Mouse (Mus musculus): ENCODE results near the gene Sc5d. TPM values are rescaled to one million over a fixed set of nuclear protein-coding genes. Genes with fewer than 3 reads are reported as not detected.

Gene Sc5d
- total RNA-seq (2015) (25.7 and 27.8 TPM in 2 replicates), total RNA-seq (2017) (41.6 and 58.6 TPM in 2 replicates)

- ATAC-seq (ENCODE audit: poor library complexity, severe bottlenecking) = peak; percentile 100
Observed at GRCm38 (mm10) chr9:42264145-42264544, at the start of gene Sc5d. Sc5d (minus strand) TSS chr9:42264256.

GRCm38 (mm10) chr9:42311311-42311710 lies 47.3 kb upstream of the Sc5d start:
- ATAC-seq (ENCODE audit: poor library complexity, severe bottlenecking) = no peak

DNA sequence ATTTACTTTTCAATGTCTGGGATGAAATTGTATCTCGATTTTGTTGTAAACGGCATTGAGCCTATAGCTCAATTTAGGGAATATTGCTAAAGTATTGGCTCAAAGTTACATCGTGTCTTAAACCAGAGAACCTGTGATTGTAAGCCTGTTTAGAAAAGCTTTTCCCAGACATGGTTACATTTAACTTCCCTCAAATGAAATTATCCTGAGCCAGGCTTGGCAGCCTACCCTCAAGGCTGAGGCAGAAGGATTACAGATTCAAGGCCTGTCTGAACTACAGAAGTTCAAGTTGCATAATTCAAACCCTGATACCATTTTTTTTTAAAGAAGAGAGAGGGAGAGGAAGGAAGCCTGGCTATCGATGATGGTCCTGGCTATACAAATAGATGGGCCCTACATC lies 39.8 kb upstream of the Sc5d start:
- no peak for ATAC-seq (ENCODE audit: poor library complexity, severe bottlenecking)

DNA sequence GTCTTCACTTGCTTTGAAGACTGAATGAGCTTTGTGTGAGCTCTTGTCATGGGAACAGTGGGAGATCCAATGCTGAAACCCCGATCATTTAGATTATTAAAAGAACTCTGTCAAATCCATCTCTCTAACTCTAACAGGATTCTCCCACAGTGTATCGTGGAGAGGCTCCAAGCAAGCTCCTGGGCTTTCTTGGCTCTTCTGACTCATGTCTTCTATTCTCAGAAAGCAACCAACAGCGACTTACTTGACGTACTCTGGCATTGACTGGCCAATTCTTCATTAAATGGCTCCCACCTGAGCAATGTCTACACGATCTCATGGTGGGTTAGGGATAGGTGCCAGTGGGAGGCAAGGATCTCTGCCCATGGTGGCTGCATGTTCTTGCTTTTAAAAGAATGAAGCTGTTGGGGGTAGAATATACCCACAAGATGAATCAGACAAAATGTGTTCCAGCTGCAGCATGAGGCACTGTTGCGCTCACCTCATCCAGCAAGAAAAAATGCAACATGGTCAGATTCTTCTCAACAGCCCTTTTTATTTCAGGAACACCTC lies 37.1 kb upstream of the Sc5d start:
- no peak for ATAC-seq (ENCODE audit: poor library complexity, severe bottlenecking)

DNA sequence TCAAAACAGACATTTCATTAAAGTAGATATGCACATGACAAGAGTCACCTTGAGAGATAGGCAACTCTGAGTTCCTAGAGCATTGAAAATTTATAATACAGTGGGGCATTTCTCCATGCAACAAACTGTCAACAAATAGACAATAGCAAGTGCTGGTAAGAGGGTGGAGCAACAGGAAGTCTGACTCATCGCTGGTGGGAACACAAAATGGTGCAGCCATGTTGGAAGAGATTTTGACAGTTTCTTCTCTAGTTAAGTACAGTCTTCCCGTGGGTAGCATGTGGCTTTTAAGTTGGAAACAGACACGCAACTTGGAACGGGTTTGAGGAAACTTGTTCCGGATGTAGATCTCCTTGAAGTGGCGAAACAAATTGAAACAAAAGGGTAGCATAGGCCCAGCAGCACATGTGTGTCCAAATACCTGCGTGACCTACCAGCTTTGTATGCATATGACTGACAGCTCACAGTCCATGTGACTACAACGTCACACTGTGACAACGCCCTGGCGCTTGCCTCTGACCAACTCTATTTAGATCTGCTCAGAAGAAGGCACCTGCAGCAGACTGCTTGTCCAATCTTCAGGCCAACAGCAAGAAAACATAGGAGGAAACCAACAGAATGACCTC lies 32.4 kb upstream of the Sc5d start:
- peak; percentile 89 for ATAC-seq (ENCODE audit: poor library complexity, severe bottlenecking)

DNA sequence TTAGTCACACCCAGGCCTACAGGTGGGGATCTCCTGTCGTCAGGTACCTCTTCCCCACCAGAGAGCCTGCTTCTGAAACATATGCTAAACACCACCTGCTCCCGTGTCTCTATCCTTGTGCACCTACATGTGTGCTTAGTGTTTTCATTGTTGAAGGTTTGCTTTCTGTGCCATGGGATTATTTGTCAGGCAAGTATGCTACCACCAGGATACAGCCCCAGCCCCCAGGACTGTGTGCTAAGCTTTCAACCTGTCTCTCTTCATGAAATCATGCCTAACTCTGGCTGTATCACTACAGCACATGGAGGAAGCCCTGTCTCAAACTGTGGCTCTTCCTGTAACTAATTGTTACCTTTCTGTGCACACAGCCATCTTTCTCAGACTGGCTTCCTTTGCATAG lies 30.1 kb upstream of the Sc5d start:
- ATAC-seq (ENCODE audit: poor library complexity, severe bottlenecking) = no peak

- no peak for ATAC-seq (ENCODE audit: poor library complexity, severe bottlenecking)
Observed at GRCm38 (mm10) chr9:42293596-42293995, 29.5 kb upstream of the Sc5d start.

DNA sequence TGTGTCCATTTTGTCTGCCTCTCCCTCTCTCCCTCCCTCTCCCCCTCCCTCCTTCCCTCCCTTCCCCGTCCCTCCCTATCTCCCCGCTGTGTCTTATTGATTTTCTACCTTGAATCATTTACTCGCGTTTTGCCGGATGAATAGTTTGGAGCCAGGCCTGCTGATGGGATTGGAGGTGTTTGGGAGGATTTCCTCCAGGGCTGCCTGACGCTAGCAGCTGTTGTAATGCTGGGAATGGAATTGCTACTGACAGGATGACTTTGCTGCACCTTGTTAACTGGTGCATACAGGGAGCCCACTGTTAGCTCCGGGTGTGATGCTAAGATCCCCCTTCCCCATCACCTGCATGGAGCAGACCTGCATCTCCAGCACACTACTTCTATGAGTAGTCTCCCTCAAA lies 29.0 kb upstream of the Sc5d start:
- ATAC-seq (ENCODE audit: poor library complexity, severe bottlenecking) = no peak

GRCm38 (mm10) chr9:42279676-42280075 lies 15.6 kb upstream of the Sc5d start:
- ATAC-seq (ENCODE audit: poor library complexity, severe bottlenecking) = peak; percentile 77

DNA sequence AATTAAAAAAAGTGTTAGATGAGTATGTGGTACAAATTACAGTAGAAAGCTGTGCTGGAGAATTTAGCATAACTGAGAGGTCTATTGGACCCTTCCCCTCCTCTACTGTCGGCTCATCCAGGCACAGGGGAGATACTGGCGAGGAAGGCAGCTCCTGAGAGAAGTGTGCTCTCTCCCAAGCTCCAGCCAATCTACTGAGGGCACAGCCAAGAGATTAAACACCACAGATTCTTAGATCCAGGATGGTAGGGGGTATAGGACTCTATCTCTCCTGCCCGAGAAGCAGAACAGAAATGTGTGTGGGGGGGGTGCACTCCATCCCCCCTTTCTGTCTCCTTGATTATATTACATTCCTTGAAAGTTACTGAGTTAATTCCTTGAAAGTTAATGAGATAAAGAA lies 14.0 kb upstream of the Sc5d start:
- no peak for ATAC-seq (ENCODE audit: poor library complexity, severe bottlenecking)

DNA sequence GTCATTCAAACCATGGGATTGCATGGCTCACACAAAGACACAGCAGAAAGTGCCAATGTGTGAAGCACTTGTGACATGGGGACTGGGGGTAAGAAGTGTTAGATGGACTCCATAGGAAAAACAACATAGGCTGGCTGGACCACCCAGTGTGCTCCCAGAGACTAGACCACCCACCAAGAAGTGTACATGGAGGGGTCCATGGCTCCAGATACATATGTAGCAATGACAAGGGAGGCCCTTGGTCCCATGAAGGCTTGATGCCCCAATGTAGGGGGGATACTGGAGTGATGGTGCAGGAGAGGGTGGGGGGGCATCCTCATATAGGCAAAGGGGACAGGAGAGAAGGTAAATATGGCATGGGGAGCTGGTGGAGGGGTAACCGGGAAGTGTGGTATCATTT lies 13.6 kb upstream of the Sc5d start:
- ATAC-seq (ENCODE audit: poor library complexity, severe bottlenecking) = no peak

GRCm38 (mm10) chr9:42277162-42277561 lies 13.1 kb upstream of the Sc5d start:
- ATAC-seq (ENCODE audit: poor library complexity, severe bottlenecking) = no peak

- ATAC-seq (ENCODE audit: poor library complexity, severe bottlenecking) = no peak
Observed at GRCm38 (mm10) chr9:42275761-42276145, 11.7 kb upstream of the Sc5d start.

DNA sequence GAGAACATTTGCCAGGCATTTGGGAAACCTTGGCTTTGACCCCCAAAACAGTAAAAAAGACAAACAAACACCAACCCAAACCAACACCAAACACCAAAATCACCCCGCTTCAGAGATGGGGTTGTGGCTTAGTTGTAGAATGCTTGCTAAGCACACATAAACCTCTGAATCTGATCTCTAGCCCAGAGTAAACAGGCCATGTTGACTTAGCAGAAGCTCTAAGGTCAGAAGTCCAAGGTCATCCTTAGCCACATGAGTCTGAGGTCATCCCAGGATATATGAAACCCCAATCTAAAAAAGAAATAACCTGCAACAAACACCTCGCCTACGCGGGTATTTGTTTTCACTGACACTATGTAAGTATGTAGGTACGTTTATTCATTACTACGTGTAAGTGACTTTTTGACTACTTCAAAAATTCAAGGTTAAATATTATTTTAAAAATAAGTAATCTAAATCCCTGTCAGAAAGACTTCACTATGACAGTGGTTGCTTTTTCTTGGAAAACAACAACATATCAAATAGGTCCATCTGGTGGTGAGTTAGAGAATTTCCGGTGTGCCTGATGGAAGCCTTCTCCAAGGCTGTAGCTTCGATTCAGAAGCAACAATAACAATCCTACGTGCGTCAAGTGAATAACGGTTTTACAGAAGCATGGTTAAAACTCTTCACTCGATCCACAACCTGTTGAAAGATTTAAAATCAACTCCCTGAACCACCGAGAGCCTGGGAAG lies 11.1 kb upstream of the Sc5d start:
- no peak for ATAC-seq (ENCODE audit: poor library complexity, severe bottlenecking)

GRCm38 (mm10) chr9:42273682-42274296 lies 9.7 kb upstream of the Sc5d start:
- ATAC-seq (ENCODE audit: poor library complexity, severe bottlenecking) = no peak

DNA sequence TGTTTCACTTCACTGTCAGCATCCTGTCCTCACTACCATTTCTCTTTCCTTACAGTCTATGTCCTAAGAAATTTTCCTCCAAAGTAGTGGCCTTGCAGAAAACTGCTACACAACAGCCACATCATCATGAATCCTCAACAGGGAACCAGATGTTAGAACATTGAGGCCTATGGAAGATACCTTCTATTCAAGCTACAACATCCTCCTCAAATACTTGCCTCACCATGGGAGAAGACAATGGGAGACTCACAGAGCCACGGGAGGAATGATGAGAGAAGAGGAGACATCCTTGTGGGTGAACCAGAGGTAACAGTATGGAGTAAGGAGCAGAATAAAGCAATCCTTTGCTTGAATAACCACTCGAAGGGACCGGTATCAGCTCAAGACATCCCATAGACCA lies 9.1 kb upstream of the Sc5d start:
- ATAC-seq (ENCODE audit: poor library complexity, severe bottlenecking) = no peak

DNA sequence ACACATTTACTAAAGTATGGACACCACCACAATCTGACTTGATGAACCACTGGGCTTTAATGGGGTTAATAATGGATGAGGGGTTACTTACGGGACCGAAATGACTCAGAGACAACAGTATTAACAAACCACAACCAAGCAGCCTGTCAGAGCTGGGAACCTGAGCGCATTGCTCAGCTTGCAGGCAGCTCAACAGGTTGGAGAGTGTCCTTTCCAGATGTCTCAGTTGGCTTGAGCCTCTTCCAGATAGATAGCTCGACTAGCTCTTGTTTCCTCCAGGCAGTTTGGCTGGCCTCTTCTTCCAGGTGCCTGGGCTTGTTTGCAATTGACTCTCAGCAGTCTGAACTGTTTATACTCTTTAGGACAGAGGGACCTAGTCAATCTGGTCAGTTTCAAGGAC lies 8.6 kb upstream of the Sc5d start:
- ATAC-seq (ENCODE audit: poor library complexity, severe bottlenecking) = no peak

- ATAC-seq (ENCODE audit: poor library complexity, severe bottlenecking) = no peak
Observed at GRCm38 (mm10) chr9:42271456-42271855, 7.4 kb upstream of the Sc5d start.

DNA sequence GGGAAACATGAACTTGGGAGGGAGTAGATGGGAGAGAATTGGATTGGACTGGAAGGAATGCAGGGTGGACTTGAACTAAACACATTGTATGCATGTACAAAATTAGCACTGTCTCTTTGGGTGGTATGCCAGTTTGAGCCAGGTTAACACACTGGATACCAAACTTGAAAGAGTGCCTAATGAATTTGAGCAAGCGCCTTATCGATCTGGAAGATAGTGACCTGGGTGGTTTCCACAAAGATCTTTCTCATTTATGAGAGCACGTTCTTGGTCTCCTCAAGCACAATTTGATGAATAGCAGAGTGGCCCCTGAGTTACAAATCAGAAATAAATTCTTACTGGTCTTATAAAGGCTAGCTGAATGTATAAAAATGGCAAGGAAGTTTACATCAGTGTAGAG lies 6.6 kb upstream of the Sc5d start:
- no peak for ATAC-seq (ENCODE audit: poor library complexity, severe bottlenecking)

GRCm38 (mm10) chr9:42270081-42270480 lies 6.0 kb upstream of the Sc5d start:
- no peak for ATAC-seq (ENCODE audit: poor library complexity, severe bottlenecking)

DNA sequence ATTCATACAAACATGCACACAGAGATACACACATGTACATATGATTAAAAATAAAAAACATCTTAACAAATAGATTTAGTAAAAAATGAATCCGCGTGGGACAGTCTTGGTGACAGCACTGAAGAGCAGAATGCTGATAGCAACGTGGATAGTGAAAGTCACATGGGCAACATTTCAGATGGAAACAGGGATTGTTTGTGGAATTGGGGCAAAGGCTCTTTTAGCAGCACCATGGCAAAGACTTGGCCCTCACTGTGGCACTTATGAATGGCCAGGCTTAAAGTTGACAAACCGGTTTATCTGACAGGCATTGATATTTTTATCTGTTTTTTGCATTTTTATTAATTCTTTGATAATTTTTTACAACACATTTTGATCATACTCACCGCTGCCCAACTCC lies 4.3 kb upstream of the Sc5d start:
- no peak for ATAC-seq (ENCODE audit: poor library complexity, severe bottlenecking)

DNA sequence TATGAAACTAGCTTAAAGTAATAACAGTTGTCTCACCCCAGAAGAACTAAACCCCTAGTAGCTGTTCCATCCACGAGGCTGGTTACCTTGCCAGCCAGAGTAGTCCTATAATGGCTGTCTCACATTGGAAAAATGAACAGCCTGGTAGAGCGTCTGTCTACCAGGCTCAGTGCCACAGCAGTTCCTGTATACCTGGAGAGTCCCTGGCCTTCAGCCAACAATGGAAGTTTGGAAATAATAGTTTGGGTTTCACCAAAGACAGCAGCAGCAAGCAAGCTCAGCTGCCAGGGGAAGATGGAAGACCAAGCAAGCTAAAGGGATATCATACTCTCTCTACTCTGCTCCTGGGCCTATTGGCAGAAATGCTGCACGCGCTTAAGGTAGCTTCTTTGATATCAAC lies 1.3 kb upstream of the Sc5d start:
- no peak for ATAC-seq (ENCODE audit: poor library complexity, severe bottlenecking)

Measured in megakaryocyte, adult 5-6 weeks (primary cell).